Mouse (Mus musculus) right cerebral cortex, postnatal 36 days (tissue): ENCODE results near the gene Mpzl2.

Experiments
- DNase-seq, 2 experiments: peaks; one replicate each; pipeline ENCODE4 v3.0.0; 2022; ENCODE audit warnings: low spot score in 2 of 2, mixed read lengths in 1 of 2

The Mpzl2 gene

GRCm38 (mm10) chr9:45039499-45039898, at the start of gene Mpzl2:
TSS of gene Mpzl2 (plus strand) at chr9:45039799.
- DNase-seq, result no peak

- DNase-seq, result no peak
Observed at GRCm38 (mm10) chr9:44991821-44992220, 47.8 kb upstream of the Mpzl2 start.

- DNase-seq, result no peak
Observed at GRCm38 (mm10) chr9:44992271-44992670, 47.3 kb upstream of the Mpzl2 start.

GRCm38 (mm10) chr9:44993268-44993667, 46.3 kb upstream of the Mpzl2 start:
- DNase-seq, result no peak

- DNase-seq, result no peak
Observed at GRCm38 (mm10) chr9:44994962-44995361, 44.6 kb upstream of the Mpzl2 start.

- no peak for DNase-seq
Observed at GRCm38 (mm10) chr9:44996590-44996989, 43.0 kb upstream of the Mpzl2 start.

- no peak for DNase-seq
Observed at GRCm38 (mm10) chr9:44998138-44998537, 41.5 kb upstream of the Mpzl2 start.

- DNase-seq, result peak in 1 of 2 experiments; percentile 12
Observed at GRCm38 (mm10) chr9:44999171-44999570, 40.4 kb upstream of the Mpzl2 start.

GRCm38 (mm10) chr9:44999776-45000175, 39.8 kb upstream of the Mpzl2 start:
- DNase-seq, result no peak

GRCm38 (mm10) chr9:45000249-45000648, 39.4 kb upstream of the Mpzl2 start:
- no peak for DNase-seq

GRCm38 (mm10) chr9:45007404-45007803, 32.2 kb upstream of the Mpzl2 start:
- no peak for DNase-seq

- DNase-seq, result no peak
Observed at GRCm38 (mm10) chr9:45008342-45008741, 31.3 kb upstream of the Mpzl2 start.

- no peak for DNase-seq
Observed at GRCm38 (mm10) chr9:45009180-45010078, 30.2 kb upstream of the Mpzl2 start, which contains the start of gene Cd3e. TSS of gene Cd3e (minus strand) at chr9:45009627.

- DNase-seq, result no peak
Observed at GRCm38 (mm10) chr9:45010461-45010860, 29.1 kb upstream of the Mpzl2 start.

- no peak for DNase-seq
Observed at GRCm38 (mm10) chr9:45011291-45011690, 28.3 kb upstream of the Mpzl2 start.

GRCm38 (mm10) chr9:45014879-45015278, 24.7 kb upstream of the Mpzl2 start:
- DNase-seq, result no peak

- DNase-seq, result no peak
Observed at GRCm38 (mm10) chr9:45015841-45016240, 23.8 kb upstream of the Mpzl2 start.

GRCm38 (mm10) chr9:45018031-45018430, 21.6 kb upstream of the Mpzl2 start:
- peak in 1 of 2 experiments; percentile 18 for DNase-seq

GRCm38 (mm10) chr9:45022800-45023199, 16.8 kb upstream of the Mpzl2 start:
- DNase-seq, result peak in 1 of 2 experiments; percentile 8

- DNase-seq, result no peak
Observed at GRCm38 (mm10) chr9:45023638-45024037, 16.0 kb upstream of the Mpzl2 start.

- DNase-seq, result no peak
Observed at GRCm38 (mm10) chr9:45024187-45024586, 15.4 kb upstream of the Mpzl2 start.

- no peak for DNase-seq
Observed at GRCm38 (mm10) chr9:45027376-45027775, 12.2 kb upstream of the Mpzl2 start.

GRCm38 (mm10) chr9:45030341-45030740, 9.3 kb upstream of the Mpzl2 start:
- DNase-seq, result no peak
